Mouse (Mus musculus) fibroblast of lung, adult 2 months (primary cell): ENCODE results near the gene Rnf135.
"Not testable (repeated sequence)": the region's sequence is repeated elsewhere in the genome, so short reads cannot be mapped to it uniquely, and the experiment has no call there.

Source experiments
- DNase-seq: peaks from one replicate; pipeline ENCODE4 v3.0.0-alpha.2; 2011; ENCODE audit warnings: low read depth

Gene Rnf135

GRCm38 (mm10) chr11:80163362-80164116 is 20.1 kb upstream of the Rnf135 start:
- no peak for DNase-seq

- no peak for DNase-seq
These were observed 19.4 kb upstream of the Rnf135 start for GRCm38 (mm10) chr11:80164224-80164623.

DNA sequence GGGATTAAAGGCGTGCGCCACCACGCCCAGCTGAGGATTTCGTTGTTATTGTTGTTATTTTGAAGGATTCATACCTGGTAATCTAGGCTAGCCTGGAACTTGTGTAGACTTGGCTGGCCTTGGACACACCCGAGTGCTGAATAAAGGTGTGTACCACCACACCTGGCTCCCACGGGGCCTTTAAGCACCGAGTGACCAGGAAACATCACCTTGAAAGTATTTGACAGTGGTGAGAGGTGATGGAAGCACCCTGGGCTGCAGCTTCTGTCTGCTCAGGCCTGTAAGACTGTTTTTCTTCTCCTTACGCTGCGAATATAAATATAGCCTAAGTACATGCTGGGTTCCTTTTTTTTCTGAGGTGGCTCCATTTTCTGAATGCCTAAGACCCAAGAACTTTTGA is 15.5 kb upstream of the Rnf135 start:
- no peak for DNase-seq

DNA sequence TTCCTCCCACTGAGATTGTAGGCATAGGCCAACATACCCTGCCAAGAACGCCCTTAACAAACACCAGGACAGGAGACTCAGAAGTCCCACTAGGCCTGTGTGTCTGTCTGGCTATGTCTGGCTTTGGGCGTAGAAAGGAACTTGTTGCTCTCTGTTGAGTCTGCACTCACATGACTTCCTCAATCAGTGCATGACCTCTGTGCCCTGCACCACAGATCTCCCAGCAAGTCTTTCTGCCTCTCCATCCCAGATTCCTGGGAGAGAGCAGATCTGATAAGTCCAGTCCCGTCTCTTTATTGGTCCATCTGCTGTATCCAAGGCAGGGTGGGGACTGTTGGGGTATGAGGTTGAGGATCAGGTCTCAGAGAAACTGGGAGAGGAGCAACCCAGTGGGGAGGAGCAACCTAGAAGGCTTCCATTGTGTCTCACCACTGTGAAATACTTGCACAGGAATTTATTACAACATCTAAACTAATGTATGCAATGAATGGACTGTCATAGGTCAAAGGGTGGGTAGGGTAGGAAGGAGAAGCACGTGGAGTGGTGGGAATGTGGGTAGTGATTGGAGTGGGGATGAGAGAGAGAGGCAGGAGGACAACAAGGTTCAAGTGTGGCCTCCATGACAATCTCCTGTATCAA is 14.9 kb upstream of the Rnf135 start:
- no peak for DNase-seq

DNA sequence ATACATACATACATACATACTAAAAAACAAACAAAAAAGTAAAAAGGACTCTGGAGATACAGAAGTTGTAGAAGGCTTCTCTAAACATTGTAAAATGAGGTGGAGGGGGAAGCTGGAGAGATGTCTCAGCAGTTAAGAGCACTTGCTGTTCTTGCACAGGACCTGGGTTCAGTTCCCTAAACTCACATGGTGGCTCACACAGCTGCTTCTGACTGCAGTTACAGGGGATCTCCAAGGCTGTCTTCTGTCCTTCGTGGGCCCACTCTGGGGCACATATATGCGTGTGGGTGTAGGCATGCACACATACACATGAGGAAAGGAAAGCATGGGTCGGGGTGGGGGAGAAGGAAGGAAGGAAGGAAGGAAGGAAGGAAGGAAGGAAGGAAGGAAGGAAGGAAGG is 14.0 kb upstream of the Rnf135 start:
- no peak for DNase-seq

- DNase-seq, result no peak
These were observed 13.3 kb upstream of the Rnf135 start for GRCm38 (mm10) chr11:80170351-80170750.

DNA sequence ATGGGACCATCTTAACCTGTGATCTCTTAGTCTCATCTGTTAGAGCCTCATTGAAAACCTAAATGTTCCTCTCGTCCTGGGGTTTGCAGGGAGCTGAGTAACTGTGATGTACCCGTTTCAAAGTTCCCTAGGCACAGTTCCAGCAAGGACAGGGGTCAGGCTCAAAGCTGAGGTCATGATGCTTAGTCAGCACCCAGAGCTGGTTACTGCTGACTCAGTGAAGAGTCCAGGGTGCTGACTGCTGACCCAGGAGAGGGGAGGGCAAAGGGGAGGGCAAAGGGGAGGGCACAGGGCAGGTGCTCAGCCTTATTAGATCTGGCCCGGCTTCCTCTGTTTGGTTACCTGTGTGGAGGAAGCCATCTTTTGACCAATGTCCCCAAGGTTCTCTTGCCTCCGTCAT is 11.8 kb upstream of the Rnf135 start:
- no peak for DNase-seq

GRCm38 (mm10) chr11:80173963-80174670 is 9.5 kb upstream of the Rnf135 start:
- no peak for DNase-seq

- no peak for DNase-seq
These were observed 6.4 kb upstream of the Rnf135 start for GRCm38 (mm10) chr11:80176911-80177895.

DNA sequence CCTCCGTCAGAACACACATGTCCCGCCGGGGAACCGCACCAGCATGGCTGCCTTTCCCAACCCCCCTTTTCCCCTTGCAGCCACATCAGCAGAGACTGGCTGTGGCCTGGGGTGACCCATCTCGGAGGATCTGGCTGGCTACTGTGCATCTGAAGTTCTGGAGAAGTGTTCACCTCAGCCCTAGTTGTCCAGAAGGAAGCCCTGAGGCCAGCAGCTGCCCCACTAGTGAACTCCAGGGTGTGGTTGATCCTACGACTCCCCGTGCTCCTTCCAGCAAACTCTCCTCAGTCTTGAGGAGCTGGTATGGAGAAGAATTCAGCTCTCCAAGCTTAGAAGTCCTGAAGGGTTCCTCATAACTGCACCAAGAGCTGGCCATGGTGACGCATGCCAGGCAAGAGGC is 5.3 kb upstream of the Rnf135 start:
- no peak for DNase-seq

DNA sequence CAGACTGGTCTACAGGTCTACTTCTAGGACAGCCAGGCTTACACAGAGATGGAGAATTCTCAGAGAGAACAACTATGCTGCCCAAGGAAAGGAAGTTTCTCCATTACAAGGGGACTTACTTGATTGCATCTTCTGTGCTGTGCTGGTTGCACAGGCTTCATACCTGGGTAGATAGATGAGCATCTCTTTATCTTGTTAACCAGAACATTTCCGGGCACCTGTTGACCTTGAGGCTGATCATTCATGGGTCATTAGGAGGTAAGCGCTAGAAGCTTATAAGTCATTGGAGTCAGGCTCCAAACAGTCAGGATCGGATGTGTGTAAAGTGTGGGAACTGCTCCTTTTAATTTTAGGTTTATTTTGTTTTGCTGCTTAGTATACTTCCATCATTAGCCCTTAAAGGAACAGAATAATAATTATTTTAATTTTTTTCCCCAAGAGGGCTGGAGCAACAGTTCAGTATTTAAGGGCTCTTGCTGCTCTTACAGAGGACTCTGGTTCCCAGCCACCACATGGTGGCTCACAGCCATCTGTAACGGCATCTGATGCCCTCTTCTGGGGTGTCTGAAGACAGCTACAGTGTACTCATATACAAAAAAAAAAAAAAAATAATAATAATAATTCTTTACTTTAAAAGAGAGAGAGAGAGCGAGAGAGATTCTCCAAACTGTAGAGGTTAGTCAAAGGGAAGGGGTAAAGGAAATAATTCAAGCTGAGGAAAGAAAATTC is 2.5 kb upstream of the Rnf135 start:
- DNase-seq, result no peak

DNA sequence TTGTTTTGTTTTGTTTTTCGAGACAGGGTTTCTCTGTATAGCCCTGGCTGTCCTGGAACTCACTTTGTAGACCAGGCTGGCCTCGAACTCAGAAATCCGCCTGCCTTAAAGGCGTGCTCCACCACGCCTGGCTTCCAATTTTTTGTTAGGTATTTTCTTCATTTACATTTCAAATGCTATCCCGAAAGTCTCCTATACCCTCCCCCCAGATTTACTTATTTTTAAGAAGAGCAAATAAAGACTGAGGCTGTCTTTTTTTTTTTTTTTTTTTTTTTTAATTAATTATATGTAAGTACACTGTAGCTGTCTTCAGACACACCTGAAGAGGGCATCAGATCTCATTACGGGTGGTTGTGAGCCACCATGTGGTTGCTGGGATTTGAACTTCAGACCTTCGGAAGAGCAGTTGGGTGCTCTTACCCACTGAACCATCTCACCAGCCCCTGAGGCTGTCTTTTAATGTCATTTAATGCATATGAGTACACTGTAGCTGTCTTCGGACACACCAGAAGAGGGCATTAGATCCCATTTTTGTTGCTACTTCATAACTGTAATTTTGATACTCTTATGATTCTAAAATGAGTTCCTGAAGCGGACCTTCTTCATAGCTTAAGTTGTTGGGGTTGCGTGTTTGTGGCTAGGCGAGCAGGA is 472 bp upstream of the Rnf135 start:
- DNase-seq, result not testable (repeated sequence)

DNA sequence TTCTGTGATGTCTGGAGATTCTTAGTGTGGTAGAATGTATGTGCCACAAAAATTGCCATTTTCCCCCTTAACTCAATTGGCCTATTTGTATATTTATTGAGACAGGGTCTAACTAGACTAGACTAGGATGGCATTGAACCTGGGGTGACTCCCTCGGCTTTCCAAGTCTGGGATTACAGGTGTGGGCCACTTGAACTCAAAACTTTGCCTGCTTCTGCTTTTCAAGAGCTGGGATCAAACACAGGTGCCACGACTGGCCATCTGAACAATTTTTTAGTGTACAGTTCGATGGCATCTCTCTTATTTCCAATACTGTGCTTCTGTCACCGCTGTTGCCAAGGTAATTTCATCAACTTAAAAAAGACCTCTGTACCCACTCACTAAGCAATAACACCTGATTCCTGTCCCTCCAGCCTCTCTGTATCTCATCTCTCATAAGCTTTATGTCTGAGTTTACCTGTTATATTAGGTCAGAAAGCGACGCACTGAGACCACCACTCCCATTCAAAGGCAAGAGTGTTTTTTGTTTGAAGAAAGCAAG is 950 bp downstream of the Rnf135 start:
- DNase-seq, result no peak

DNA sequence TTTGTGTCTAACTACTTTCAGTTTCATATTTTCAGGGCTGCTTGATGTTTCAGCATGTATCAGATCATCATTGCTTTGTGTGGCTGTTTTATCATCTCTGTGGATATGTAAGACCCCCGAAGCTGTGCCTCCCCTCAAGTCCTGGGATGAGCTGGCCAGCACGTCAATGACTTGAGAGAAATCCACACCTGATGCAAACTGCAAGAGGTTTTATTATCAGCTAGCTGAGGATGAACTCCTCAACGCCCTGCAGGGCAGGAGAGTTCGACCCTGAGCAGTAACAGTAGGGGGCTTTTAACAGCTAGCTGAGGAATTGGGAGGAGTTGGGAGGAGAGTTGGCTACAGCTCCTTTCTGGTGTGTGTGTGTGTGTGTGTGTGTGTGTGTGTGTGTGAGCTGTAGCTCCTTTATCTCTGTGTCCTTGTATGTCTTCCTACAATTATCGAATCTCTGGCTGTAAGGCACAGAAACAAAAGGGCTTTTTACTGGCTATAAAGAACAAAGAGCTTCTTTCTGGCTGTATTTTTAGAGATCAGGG is 1.9 kb downstream of the Rnf135 start:
- not testable (repeated sequence) for DNase-seq

- no peak for DNase-seq
These were observed 6.6 kb downstream of the Rnf135 start for GRCm38 (mm10) chr11:80190280-80190679.

GRCm38 (mm10) chr11:80193827-80194226 is 10.2 kb downstream of the Rnf135 start:
- DNase-seq, result no peak

DNA sequence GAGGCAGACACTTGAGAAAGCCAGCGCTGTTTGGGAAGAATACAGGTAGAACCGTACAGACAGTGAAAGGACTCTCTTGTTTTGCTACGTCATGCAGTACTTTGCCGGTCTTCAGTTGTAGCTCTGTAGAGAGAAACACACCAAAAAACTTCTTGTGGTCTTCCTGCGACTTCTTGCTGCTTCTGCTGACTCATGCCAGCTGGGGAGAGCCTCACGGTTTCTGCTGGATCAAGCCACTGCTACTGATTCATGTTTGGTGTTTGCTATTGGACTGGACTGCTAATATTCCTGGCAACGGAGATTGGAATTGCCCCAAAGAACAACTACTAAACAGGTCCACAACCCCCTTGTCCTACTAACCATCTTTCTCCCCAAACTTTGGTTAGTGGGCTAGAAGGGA is 12.7 kb downstream of the Rnf135 start:
- DNase-seq, result no peak

DNA sequence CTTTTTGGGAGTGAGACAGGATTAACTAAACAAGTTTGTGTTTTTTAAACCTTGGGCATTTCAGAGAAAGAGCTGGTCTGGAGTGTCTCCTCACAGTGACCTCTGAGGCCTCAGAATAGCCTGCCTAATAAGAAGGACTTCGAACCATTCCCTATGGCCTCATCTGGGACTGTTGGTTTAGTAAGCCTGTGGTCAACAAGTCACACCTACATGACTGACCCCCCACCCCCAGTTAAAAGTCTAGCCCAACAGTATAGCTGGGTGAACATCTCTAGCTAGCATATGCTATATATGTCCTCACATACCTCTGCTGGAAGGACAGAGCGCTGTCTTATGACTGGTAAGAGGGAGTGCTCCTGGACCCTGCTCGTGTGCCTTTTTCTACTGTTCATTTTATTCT is 15.7 kb downstream of the Rnf135 start:
- no peak for DNase-seq

- no peak for DNase-seq
These were observed 16.1 kb downstream of the Rnf135 start for GRCm38 (mm10) chr11:80199773-80200172.

GRCm38 (mm10) chr11:80200326-80200725 is 16.7 kb downstream of the Rnf135 start:
- no peak for DNase-seq
